Mouse (Mus musculus) mouse embryonic stem cell (cell line): ENCODE data around the gene Papln.

ENCODE experiments used
- in situ Hi-C, 2 experiments: fragments of 300-500 bp; cut with MboI; formaldehyde crosslinking; loops; 1 replicate in 1 of 2; 3 replicates in 1 of 2; pipeline ENCODE4 v1.14.3; 2019 to 2020; ENCODE audit warnings: low sequenced_read_pairs in 2 of 2, low pct_unique_long_range_greater_than_20kb in 1 of 2, mixed read lengths in 1 of 2; ENCODE audit not compliant: unreplicated experiment in 1 of 2

The Papln gene

DNA sequence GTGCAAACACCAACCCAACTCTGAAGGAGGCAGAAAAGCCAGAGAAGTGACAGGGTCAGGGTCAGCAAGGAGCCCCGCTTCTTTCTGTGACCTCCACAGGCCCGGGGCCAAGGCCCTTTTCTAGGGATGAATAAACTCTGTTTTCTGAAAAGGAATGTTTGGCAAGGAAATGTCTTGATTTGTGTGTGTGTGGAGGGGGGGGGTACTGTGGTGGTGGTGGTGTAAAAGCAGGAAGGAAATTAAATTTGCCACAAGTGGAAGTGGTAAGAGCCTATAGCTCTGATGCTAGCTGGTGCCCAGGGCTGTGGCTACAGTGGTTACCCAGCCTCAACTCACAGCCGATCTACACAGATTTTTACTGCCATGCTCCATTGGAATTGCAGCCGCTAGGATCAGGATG lies 728 bp upstream of the Papln start:
- in situ Hi-C loops, result loop anchor here (10.0 to 25.0 kb wide), 2 partner anchors 48 to 650 kb away; no protein-coding TSS in a partner anchor

- in situ Hi-C loops, result loop anchor here (10.0 to 25.0 kb wide), 2 partner anchors 49 to 652 kb away; no protein-coding TSS in a partner anchor
Observed at GRCm38 (mm10) chr12:83764044-83764365, 571 bp downstream of the Papln start.

DNA sequence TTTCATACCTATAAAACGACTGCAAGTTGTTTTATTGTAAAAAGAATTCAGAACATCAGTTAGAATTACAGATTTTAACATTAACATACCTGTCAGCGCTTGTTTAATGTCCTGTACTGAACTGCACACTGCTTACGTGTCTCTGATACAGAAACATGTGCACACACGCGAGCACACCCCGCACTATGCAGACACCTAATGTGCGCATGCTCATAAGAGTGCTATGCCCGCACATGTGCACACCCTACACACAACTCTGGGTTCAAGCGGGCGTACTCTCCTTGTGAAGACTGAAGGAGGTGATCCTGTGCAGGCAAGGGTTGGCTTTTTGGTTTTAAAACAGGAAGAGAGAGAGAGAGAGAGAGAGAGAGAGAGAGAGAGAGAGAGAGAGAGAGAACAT lies 1.1 kb downstream of the Papln start:
- in situ Hi-C loops, result loop anchor here (10.0 to 25.0 kb wide), 2 partner anchors 50 to 652 kb away; no protein-coding TSS in a partner anchor

GRCm38 (mm10) chr12:83765965-83766603 lies 2.6 kb downstream of the Papln start:
- in situ Hi-C loops, result loop anchor here (10.0 to 25.0 kb wide), 2 partner anchors 51 to 654 kb away; no protein-coding TSS in a partner anchor

DNA sequence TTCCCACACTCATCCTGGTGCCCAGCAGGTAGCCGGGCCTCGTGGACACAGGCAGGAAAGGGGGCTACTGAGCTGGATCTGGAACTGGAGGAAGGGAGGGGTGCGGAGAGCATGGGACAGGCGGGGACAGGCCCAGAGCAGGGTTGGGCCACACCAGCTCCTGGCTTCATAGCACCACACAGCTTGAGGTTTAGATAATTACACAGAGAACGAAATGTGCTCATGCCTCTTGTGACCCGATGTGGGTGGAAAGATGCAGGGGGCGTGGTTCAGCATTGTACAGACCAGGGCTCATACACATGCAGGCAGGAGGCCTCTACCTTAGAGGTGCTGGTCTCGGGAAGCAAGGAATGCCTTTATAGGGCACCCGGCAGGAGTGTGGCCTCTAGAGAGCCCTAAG lies 4.4 kb downstream of the Papln start:
- in situ Hi-C loops, result loop anchor here (10.0 to 25.0 kb wide), 2 partner anchors 53 to 656 kb away; no protein-coding TSS in a partner anchor

DNA sequence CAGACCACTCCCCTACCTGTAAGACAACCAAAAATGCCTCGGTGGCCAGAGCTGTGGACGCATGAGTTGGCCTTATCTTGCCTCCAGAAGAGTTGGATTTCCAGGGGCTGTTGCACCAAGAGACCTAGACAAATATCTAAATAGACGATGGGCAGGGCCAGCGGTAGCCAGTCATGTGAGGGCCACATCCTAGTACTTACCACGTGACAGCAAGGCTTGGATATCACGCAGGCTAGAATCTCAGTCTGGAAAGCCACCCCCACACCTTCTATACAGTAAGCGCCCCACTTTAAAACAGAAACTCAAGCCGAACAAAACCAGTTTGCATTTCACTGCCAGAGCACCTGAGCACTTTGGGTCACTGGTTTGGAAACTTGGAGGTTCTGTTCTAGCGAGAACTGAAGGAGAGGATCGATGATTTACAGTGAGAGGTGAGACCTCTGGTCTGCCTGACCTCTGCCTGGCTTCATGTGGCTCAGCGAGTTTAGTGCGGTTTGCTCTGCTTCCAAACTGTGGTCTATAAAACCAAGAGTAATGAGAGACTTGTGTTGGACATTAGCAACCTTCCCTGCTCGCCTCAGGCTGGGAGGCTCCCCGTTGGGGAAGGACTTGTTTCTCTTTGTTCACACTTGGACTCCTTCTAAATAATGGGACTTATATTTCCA lies 4.9 kb downstream of the Papln start:
- in situ Hi-C loops, result loop anchor here (10.0 to 25.0 kb wide), 2 partner anchors 54 to 656 kb away; no protein-coding TSS in a partner anchor

- in situ Hi-C loops, result loop anchor here in 1 of 2 experiments (25.0 kb wide), 1 partner anchor 658 kb away; no protein-coding TSS in a partner anchor
Observed at GRCm38 (mm10) chr12:83770418-83771256, 7.2 kb downstream of the Papln start.

- in situ Hi-C loops, result loop anchor here in 1 of 2 experiments (25.0 kb wide), 1 partner anchor 287 kb away; the partner anchor contains the start of genes Acot3 and Acot5
Observed at GRCm38 (mm10) chr12:83775621-83776020, 12.2 kb downstream of the Papln start.

DNA sequence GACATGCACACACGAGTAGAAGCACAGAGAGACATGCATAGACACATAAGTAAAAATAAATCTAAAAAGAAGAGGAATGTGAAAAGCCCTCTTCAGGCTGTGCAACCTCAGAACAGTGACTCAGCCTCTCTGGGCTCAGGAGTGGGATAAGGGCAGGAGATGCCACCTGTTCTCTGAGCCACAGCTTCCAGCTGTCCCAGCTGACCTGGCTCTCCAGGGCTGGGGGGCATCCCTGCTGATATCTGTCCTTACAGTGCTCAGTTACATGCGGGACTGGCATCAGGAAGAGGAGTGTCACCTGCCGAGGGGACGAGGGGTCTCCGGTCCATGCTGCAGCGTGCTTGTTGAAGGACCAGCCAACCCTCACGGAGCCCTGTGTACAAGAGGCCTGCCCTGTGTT lies 13.3 kb downstream of the Papln start:
- in situ Hi-C loops, result loop anchor here in 1 of 2 experiments (25.0 kb wide), 1 partner anchor 286 kb away; the partner anchor contains the start of genes Acot3 and Acot5

DNA sequence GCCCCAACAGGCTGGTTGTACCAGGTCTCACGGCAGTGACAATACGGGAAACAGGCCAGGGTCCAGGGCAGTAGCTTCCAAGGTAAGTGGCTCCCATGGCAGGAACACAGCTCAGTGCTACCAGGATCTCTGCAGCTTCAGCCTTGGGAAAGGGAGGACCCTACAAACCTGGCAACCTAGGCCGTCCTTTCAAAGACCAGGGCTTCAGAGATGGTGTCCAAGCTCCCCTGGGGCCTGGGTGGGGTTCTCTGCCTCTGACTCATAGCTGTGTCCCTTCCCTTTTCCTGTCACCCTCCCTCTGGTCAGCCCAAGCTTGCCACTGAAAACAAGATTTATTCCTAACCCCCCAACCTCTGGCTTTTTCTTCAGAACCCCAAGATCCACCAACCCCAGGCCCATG lies 16.7 kb downstream of the Papln start:
- in situ Hi-C loops, result loop anchor here in 1 of 2 experiments (25.0 kb wide), 1 partner anchor 282 kb away; the partner anchor contains the start of genes Acot3 and Acot5

DNA sequence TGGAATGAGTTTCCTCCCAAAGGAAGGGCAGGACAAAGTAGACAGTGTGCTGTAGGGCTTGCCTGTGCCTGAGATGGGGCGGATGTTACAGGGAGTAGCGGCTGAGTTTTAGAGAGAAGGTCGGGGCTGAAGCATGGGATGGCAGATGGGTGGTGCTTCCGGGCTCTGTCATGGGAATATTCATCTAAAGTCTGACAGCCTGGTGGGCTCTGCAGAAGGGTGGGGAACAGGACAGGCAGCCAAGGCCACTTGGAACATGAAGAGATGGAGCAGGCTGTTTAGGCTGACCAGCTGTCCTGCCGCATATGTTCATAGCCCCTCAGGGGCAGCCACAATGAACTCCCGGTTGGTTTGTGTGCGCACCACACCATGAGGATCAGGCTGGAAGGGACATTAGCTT lies 17.8 kb downstream of the Papln start:
- in situ Hi-C loops, result loop anchor here in 1 of 2 experiments (25.0 kb wide), 1 partner anchor 281 kb away; the partner anchor contains the start of genes Acot3 and Acot5

- in situ Hi-C loops, result loop anchor here in 1 of 2 experiments (25.0 kb wide), 1 partner anchor 281 kb away; the partner anchor contains the start of genes Acot3 and Acot5
Observed at GRCm38 (mm10) chr12:83781640-83782278, 18.3 kb downstream of the Papln start.

GRCm38 (mm10) chr12:83782669-83783068 lies 19.2 kb downstream of the Papln start:
- in situ Hi-C loops, result loop anchor here in 1 of 2 experiments (25.0 kb wide), 1 partner anchor 280 kb away; the partner anchor contains the start of genes Acot3 and Acot5

DNA sequence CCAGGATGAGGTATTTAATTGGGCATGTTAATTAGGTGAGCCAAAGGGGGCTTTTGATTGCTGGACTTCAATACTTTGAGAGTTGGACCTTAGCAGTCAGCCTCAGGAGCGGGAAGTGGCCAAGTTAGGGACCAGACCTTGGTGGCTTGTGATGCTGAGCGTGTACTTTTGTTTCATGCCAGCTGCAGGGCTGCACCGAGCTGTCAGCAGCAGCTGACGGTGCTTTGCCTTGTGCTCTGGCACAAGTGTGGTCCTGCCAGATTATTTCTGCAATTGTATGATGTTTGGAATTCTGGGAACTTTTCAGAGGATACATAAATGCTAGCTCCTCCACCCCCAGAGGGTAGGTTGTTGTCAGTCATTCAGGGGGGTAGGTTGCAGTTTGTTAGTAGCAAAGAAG lies 21.9 kb downstream of the Papln start:
- in situ Hi-C loops, result loop anchor here in 1 of 2 experiments (25.0 kb wide), 1 partner anchor 277 kb away; the partner anchor contains the start of genes Acot3 and Acot5

- in situ Hi-C loops, result loop anchor here in 1 of 2 experiments (25.0 kb wide), 1 partner anchor 273 kb away; the partner anchor contains the start of genes Acot3 and Acot5
Observed at GRCm38 (mm10) chr12:83789051-83789780, 25.8 kb downstream of the Papln start.

DNA sequence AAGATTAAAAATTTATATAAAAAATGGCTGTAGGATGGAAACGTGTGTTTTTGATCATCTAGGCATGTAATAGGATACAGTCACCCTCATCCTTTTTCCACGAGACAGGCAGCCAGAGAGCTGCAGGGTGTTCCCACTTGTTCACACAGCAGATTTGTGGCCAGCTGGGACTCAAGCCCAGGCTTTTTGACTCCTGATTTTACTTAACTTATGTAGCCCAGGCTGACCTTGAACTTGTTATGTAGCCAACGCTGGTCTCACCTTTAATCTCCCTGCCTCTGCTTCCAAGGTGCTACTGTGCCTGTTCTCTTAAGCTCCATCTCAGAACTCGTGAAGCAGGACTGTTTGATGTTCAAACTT lies 26.3 kb downstream of the Papln start:
- in situ Hi-C loops, result loop anchor here in 1 of 2 experiments (25.0 kb wide), 1 partner anchor 273 kb away; the partner anchor contains the start of genes Acot3 and Acot5

GRCm38 (mm10) chr12:83790749-83791148 lies 27.3 kb downstream of the Papln start:
- in situ Hi-C loops, result loop anchor here in 1 of 2 experiments (25.0 kb wide), 1 partner anchor 272 kb away; the partner anchor contains the start of genes Acot3 and Acot5
